Mouse (Mus musculus): Measurements from ENCODE around the gene Cacna2d2. TPM values are rescaled to one million over a fixed set of nuclear protein-coding genes. Genes with fewer than 3 reads are reported as not detected.

The Cacna2d2 gene
- total and polyA plus RNA-seq, 3 experiments: 0.67 TPM; not detected in 2

DNA sequence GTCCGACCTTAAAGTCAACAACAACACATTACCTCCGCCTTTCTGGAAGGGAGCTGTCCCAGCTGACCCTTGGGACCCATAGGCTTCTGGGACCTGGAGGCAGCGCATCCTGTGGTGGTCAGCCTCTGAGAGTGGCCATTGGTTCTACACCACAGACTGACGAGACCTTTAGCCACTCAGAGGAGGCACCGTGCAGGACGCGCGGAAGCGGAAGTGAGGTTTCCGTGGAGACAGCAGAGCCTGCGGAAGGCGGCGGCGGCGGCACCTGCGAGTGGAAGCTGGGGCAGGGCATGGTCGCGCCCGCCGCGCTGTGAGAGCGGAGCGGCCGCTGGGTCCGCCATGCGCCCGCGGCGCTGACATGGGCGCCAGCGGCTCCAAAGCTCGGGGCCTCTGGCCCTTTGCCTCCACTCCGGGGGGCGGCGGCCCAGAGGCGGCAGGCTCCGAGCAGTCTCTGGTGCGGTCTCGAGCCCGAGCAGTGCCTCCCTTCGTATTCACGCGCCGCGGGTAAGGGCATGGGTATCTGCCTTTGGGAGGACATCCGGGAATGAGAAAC is 163.7 kb downstream of the Cacna2d2 start, which contains the start of gene Tusc2:
Tusc2 (plus strand) TSS at position 227 of the 553 bp plus-strand sequence.
- Histone ChIP-seq H3K27ac (ENCODE audit: control insufficient read depth, low read depth, low read length) (peak within 1 kb of the TSS; percentile 35; the same call in 1 of the 2 replicates), H3K4me1 (ENCODE audit: control insufficient read depth in 1 of 2, insufficient read depth in 2 of 2, low read length in 2 of 2) (peaks cover 0 to 16% of the 10 kb centered on the region in 2 experiments; a peak in 3 of 4 replicates), H3K4me3 (ENCODE audit: control insufficient read depth in 1 of 2, insufficient read depth in 1 of 2, low read depth in 2 of 2, low read length in 2 of 2) (peak within 1 kb of the TSS; percentile 69 to 89), H3K36me3 (ENCODE audit: control insufficient read depth in 1 of 2, insufficient read depth in 2 of 2, low read length in 2 of 2) (peaks cover 7% of the 10 kb centered on the region in 2 experiments), H3K9ac (ENCODE audit: control insufficient read depth, low read depth, low read length, poor library complexity, severe bottlenecking) (peak within 1 kb of the TSS; percentile 85), H3K79me2 (ENCODE audit: control insufficient read depth, insufficient read depth, low read length, poor library complexity) (peaks cover 9% of the 10 kb centered on the region), H3K9me3 (replicated peaks; ENCODE audit: insufficient read depth, low read length) (no peaks in the 10 kb centered on the region), H3K27me3 (ENCODE audit: control insufficient read depth in 1 of 2, insufficient read depth in 2 of 2, low read length in 2 of 2) (no peaks in the 10 kb centered on the region)
- DNase-seq (ENCODE audit: low read depth, low spot score): peak; percentile 96
- TF ChIP-seq NRF1 (IDR thresholded peaks at IDR 0.05; ENCODE audit: insufficient read depth, low read depth, low read length, poor library complexity, severe bottlenecking) (0 out of 2 replicates have a peak, but pooled peaks have one; percentile 38), HCFC1 (IDR thresholded peaks at IDR 0.05; ENCODE audit: low read depth, low read length) (peak; percentile 87), POLR2AphosphoS5 (IDR thresholded peaks at IDR 0.05; ENCODE audit: borderline replicate concordance, low read depth, low read length) (no peak), EP300 (IDR thresholded peaks at IDR 0.05; ENCODE audit: low read depth in 1 of 2, low read length in 2 of 2) (no peak), USF2 (IDR thresholded peaks at IDR 0.05; ENCODE audit: borderline replicate concordance in 1 of 2, insufficient read depth in 1 of 2, low read depth in 1 of 2, low read length in 2 of 2) (no peak), ETS1 (IDR thresholded peaks at IDR 0.05; ENCODE audit: low read depth, low read length) (0 out of 2 replicates have a peak, but pooled peaks have one; percentile 19), TBP (IDR thresholded peaks at IDR 0.05; ENCODE audit: low read depth, low read length) (0 out of 2 replicates have a peak, but pooled peaks have one; percentile 20), ELF1 (IDR thresholded peaks at IDR 0.05; ENCODE audit: low read depth, low read length) (peak; percentile 93), ZNF384 (IDR thresholded peaks at IDR 0.05; ENCODE audit: low read depth, low read length) (no peak), ZKSCAN1 (IDR thresholded peaks at IDR 0.05; ENCODE audit: low read depth, low read length) (no peak), MYC (IDR thresholded peaks at IDR 0.05; ENCODE audit: low read depth, low read length) (no peak), MAZ (IDR thresholded peaks at IDR 0.05; ENCODE audit: low read depth, low read length) (no peak), POLR2A (IDR thresholded peaks at IDR 0.05; ENCODE audit: control insufficient read depth in 1 of 2, insufficient read depth in 1 of 2, low read depth in 1 of 2, low read length in 2 of 2, poor library complexity in 1 of 2) (peak; percentile 67 to 77), TCF12 (IDR thresholded peaks at IDR 0.05; ENCODE audit: low read depth, low read length) (no peak), SMC3 (IDR thresholded peaks at IDR 0.05; ENCODE audit: low read depth, low read length) (no peak), KAT2A (conservative IDR thresholded peaks at IDR 0.05; ENCODE audit: low read depth, low read length) (no peak; the same call in 1 of the 2 replicates), ZMIZ1 (IDR thresholded peaks at IDR 0.05; ENCODE audit: low read depth, low read length) (peak; percentile 85; the same call in 1 of the 2 replicates), SIN3A (IDR thresholded peaks at IDR 0.05; ENCODE audit: low read length) (peak; percentile 85), CHD2 (IDR thresholded peaks at IDR 0.05; ENCODE audit: low read length) (peak; percentile 71), E2F4 (IDR thresholded peaks at IDR 0.05; ENCODE audit: borderline replicate concordance, low read depth, low read length) (no peak), MAX (IDR thresholded peaks at IDR 0.05; ENCODE audit: low read length) (peak; percentile 31; the same call in 1 of the 2 replicates), BHLHE40 (IDR thresholded peaks at IDR 0.05; ENCODE audit: borderline replicate concordance, low read depth, low read length) (no peak), UBTF (IDR thresholded peaks at IDR 0.05; ENCODE audit: borderline replicate concordance, insufficient read depth, low read depth, low read length) (peak; percentile 90; the same call in 1 of the 2 replicates), MAFK (IDR thresholded peaks at IDR 0.05; ENCODE audit: borderline replicate concordance, low read depth, low read length) (no peak), CTCF (IDR thresholded peaks at IDR 0.05 in 2 of 3, conservative IDR thresholded peaks at IDR 0.05 in 1 of 3; ENCODE audit: control insufficient read depth in 1 of 3, insufficient read depth in 1 of 3, low read depth in 2 of 3, low read length in 3 of 3, poor library complexity in 1 of 3, severe bottlenecking in 1 of 3) (no peak), USF1 (IDR thresholded peaks at IDR 0.05; ENCODE audit: low read depth, low read length) (peak; percentile 52), CHD1 (IDR thresholded peaks at IDR 0.05; ENCODE audit: low read depth, low read length) (no peak), POLR2AphosphoS2 (IDR thresholded peaks at IDR 0.05; ENCODE audit: low read length) (peak; percentile 98), MXI1 (IDR thresholded peaks at IDR 0.05; ENCODE audit: low read depth, low read length) (peak; percentile 89; the same call in 1 of the 2 replicates), NELFE (IDR thresholded peaks at IDR 0.05; ENCODE audit: low read depth, low read length) (peak; percentile 77), RCOR1 (IDR thresholded peaks at IDR 0.05; ENCODE audit: low read depth, low read length) (peak; percentile 34; the same call in 1 of the 2 replicates), ZC3H11A (IDR thresholded peaks at IDR 0.05; ENCODE audit: low read depth, low read length) (no peak)
